ENCODE assay signal across 10 mouse cellular contexts in genomic region chr1:21239911-21240898, GRCm38 (mm10). TPM values are rescaled to one million over a fixed set of nuclear protein-coding genes. Genes with fewer than 3 reads are reported as not detected.
DNase-seq lines count a peak whose midpoint lies in the region; ATAC-seq lines count a peak whose summit lies in the region.
"Had no signal": no experiment of that assay in that cellular context is flagged by ENCODE, and none has a peak within 500 bp of the region (broad histone marks: within the 10 kb centered on the region; RNA-seq: fewer than 3 reads in every experiment).

Gsta3 (plus strand) TSS chr1:21240589.

- H3K9me3 ChIP-seq in heart, embryonic 11.5 days (replicated peaks; ENCODE audit: control insufficient read depth, low read length): no peaks in the 10 kb centered on the region
- no peaks in the 10 kb centered on the region for H3K9me3 ChIP-seq in midbrain, embryonic 15.5 days
- H3K9me3 ChIP-seq: embryonic facial prominence, embryonic 12.5 days; heart, embryonic 15.5 days had no signal

- no peaks in the 10 kb centered on the region for H3K27me3 ChIP-seq in heart, embryonic 11.5 days (ENCODE audit: control insufficient read depth, insufficient read depth, low read length)
- no peaks in the 10 kb centered on the region for H3K27me3 ChIP-seq in midbrain, embryonic 15.5 days (replicated peaks)
- H3K27me3 ChIP-seq: embryonic facial prominence, embryonic 12.5 days; heart, embryonic 15.5 days had no signal

- 91% methylated on average over 8 of the region's 8 CpGs for WGBS in heart, embryonic 11.5 days (ENCODE audit: insufficient replicate concordance)
- WGBS in midbrain, embryonic 15.5 days: 75% methylated on average over 8 of the region's 8 CpGs

- no peak within 1 kb of the TSS for H3K9ac ChIP-seq in heart, embryonic 11.5 days (ENCODE audit: low read depth, low read length)
- H3K9ac ChIP-seq in midbrain, embryonic 15.5 days: no peak within 1 kb of the TSS
- H3K9ac ChIP-seq: embryonic facial prominence, embryonic 12.5 days; heart, embryonic 15.5 days had no signal

- no peak for ATAC-seq in heart, embryonic 11.5 days (replicated peaks; ENCODE audit: insufficient number of reproducible peaks, low FRiP score, low TSS enrichment)
- no peak for ATAC-seq in CD4-positive, CD25-positive, alpha-beta regulatory T cell, adult 4 months
- no peak for ATAC-seq in midbrain, embryonic 15.5 days (replicated peaks)

- H3K36me3 ChIP-seq in heart, embryonic 11.5 days (ENCODE audit: control insufficient read depth, insufficient read depth, low read length): no peaks in the 10 kb centered on the region
- no peaks in the 10 kb centered on the region for H3K36me3 ChIP-seq in midbrain, embryonic 15.5 days (replicated peaks)
- H3K36me3 ChIP-seq: embryonic facial prominence, embryonic 12.5 days; heart, embryonic 15.5 days had no signal

- no peak within 1 kb of the TSS for H3K4me3 ChIP-seq in heart, embryonic 11.5 days (ENCODE audit: low read depth, low read length)
- no peak within 1 kb of the TSS for H3K4me3 ChIP-seq in midbrain, embryonic 15.5 days
- H3K4me3 ChIP-seq: embryonic facial prominence, embryonic 12.5 days; heart, embryonic 15.5 days had no signal

- H3K27ac ChIP-seq in heart, embryonic 11.5 days (ENCODE audit: low read depth, low read length): no peak within 1 kb of the TSS
- no peak within 1 kb of the TSS for H3K27ac ChIP-seq in midbrain, embryonic 15.5 days
- H3K27ac ChIP-seq: embryonic facial prominence, embryonic 12.5 days; heart, embryonic 15.5 days had no signal

- DNase-seq in heart, adult 9 months (ENCODE audit: low spot score in 2 of 2): peak; percentile 56 to 67
- DNase-seq in adrenal gland, postnatal 10 days: peak; percentile 7
- DNase-seq in kidney, adult 18-20 months: peak; percentile 40
- DNase-seq in lung, postnatal 36 days: peak; percentile 76
- DNase-seq in spleen, postnatal 14 days (ENCODE audit: low spot score in 2 of 2): no peak

- H3K4me2 ChIP-seq in heart, embryonic 11.5 days: no peak within 1 kb of the TSS
- no peak within 1 kb of the TSS for H3K4me2 ChIP-seq in midbrain, embryonic 15.5 days
- H3K4me2 ChIP-seq: embryonic facial prominence, embryonic 12.5 days; heart, embryonic 15.5 days had no signal

- no peaks in the 10 kb centered on the region for H3K4me1 ChIP-seq in heart, embryonic 11.5 days (ENCODE audit: control insufficient read depth, insufficient read depth, low read length)
- no peaks in the 10 kb centered on the region for H3K4me1 ChIP-seq in midbrain, embryonic 15.5 days
- H3K4me1 ChIP-seq: embryonic facial prominence, embryonic 12.5 days; heart, embryonic 15.5 days had no signal

RNA-seq across cellular contexts. Expression of gene Gsta3, which starts in this region (rescaled TPM):
- 0.47 and 0.58 TPM in 2 replicates for polyA plus RNA-seq in heart, embryonic 11.5 days (2014; fragmentation: Nextera tagmentation; extraction: Ambion mirVana)
- 100 to 1,000 TPM in 1 of 2 experiments, 10 to 100 TPM in 1; 59.3 to 112 TPM for total RNA-seq in adrenal gland, postnatal 10 days (2021)
- 1 to 10 TPM; 3.3 to 3.8 TPM for polyA plus RNA-seq in CD4-positive, CD25-positive, alpha-beta regulatory T cell, adult 4 months (2017; shearing (Covaris generic))
- polyA plus RNA-seq in midbrain, embryonic 15.5 days (2015; fragmentation: Nextera tagmentation; extraction: Ambion mirVana): 0.25 and 0.33 TPM in 2 replicates

Comparison
In these comparisons a context has a peak if more than half of its experiments do, and no peak if none do; other contexts are left out.
1. DNase-seq: peak in heart, adult 9 months (2 of 2), adrenal gland, postnatal 10 days (single experiment), kidney, adult 18-20 months (single experiment) and lung, postnatal 36 days (single experiment); none in spleen, postnatal 14 days (0 of 2).